Mouse (Mus musculus): ENCODE measurements at regions not wholly inside any gene's neighbourhood (a gene's known extent, or its start where the extent isn't known, plus 50 kb on each side); places are given as distances from the start of the nearest gene placed in this dataset.

DNA sequence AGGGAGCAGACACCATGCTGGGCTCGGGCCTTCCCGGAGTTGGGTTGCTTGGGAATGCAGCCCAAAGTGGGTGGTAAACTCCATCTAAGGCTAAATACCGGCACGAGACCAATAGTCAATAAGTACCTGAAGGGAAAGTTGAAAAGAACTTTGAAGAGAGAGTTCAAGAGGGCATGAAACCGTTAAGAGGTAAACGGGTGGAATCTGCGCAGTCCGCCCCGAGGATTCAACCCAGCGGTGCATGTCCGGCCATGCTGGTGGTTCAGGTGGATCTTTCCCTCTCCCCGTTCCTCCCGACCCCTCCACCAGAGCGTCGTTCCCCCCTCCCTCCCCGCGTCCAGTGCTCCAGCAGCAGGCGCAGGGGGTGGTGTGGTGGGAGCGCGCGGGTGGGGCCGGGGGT, 179.1 kb upstream of the Arhgef26 start:
- TF ChIP-seq CTCF (IDR thresholded peaks at IDR 0.05; ENCODE audit: low read depth), result no peak
- no peak for TF ChIP-seq EP300 (IDR thresholded peaks at IDR 0.05; ENCODE audit: low read depth)
